Mouse (Mus musculus): ENCODE results near the gene Fmc1. TPM values are rescaled to one million over a fixed set of nuclear protein-coding genes. Genes with fewer than 3 reads are reported as not detected.

Gene Fmc1
- polyA plus RNA-seq, 1 experiment from 2014 or later = 164 TPM

DNA sequence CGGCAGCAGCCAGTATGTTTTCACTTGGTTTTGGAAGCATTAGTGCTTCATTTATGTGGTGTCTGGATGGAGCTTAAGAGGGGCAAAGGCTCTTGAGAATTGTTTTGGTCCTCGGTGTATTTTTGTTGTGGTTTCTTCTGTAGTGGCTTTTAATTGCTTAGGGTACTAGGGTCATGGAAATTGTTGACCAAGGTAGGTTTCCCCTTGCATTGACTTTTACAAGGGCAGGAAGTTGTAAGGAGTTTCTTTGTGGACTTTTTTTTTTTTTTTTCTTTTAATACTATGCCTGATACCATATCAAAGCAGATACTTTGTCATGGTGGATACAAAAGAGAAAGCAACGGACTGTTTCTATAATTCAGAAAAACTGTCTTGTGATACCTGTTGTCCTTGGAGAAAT is 48.4 kb downstream of the Fmc1 start:
- Histone ChIP-seq H3K36me3 (ENCODE audit: control insufficient read depth, insufficient read depth, low read length) (peaks cover 61% of the 10 kb centered on the region), H3K4me2 (ENCODE audit: low read length) (no peak overlapping the region), H3K9me3 (ENCODE audit: control insufficient read depth, low read length) (no peaks in the 10 kb centered on the region), H3K27me3 (replicated peaks; ENCODE audit: control insufficient read depth, insufficient read depth, low read length) (no peaks in the 10 kb centered on the region), H3K9ac (ENCODE audit: low read length) (no peak overlapping the region), H3K27ac (ENCODE audit: low read depth) (no peak overlapping the region), H3K4me3 (ENCODE audit: low read depth, low read length) (no peak overlapping the region), H3K4me1 (replicated peaks; ENCODE audit: control insufficient read depth, insufficient read depth, low read length) (no peaks in the 10 kb centered on the region)
- DNase-seq (ENCODE audit: low spot score) (no peak), ATAC-seq (replicated peaks; ENCODE audit: low FRiP score, low TSS enrichment, low read depth) (no peak)
- 94% methylated on average over 3 of the region's 3 CpGs for WGBS

Small RNA genes within 50 kb of the gene (microRNA-seq; reads per million reads assigned to microRNA genes)
- gene Mir7670 = not detected

Other genes with a start within 250 kb of the Fmc1 start
- 12.8 and 15.6 TPM in 2 replicates for gene Zc3hav1l, start 234.2 kb upstream of the Fmc1 start, polyA plus RNA-seq (2014; fragmentation: Nextera tagmentation; extraction: Ambion mirVana)
- 9.2 and 10.2 TPM in 2 replicates for gene Zc3hav1, start 178.9 kb upstream of the Fmc1 start, polyA plus RNA-seq (2014; fragmentation: Nextera tagmentation; extraction: Ambion mirVana)
- 5.0 and 6.3 TPM in 2 replicates for gene Ttc26, start 152.0 kb upstream of the Fmc1 start, polyA plus RNA-seq (2014; fragmentation: Nextera tagmentation; extraction: Ambion mirVana)
- 14.7 and 15.7 TPM in 2 replicates for gene Ubn2, start 99.6 kb upstream of the Fmc1 start, polyA plus RNA-seq (2014; fragmentation: Nextera tagmentation; extraction: Ambion mirVana)
- 47.1 and 52.3 TPM in 2 replicates for gene Luc7l2, start 17.8 kb downstream of the Fmc1 start, polyA plus RNA-seq (2014; fragmentation: Nextera tagmentation; extraction: Ambion mirVana)
- gene Klrg2, start 103.7 kb downstream of the Fmc1 start, polyA plus RNA-seq (2014; fragmentation: Nextera tagmentation; extraction: Ambion mirVana) = 0.30 and 0.34 TPM in 2 replicates
- 1.4 and 1.6 TPM in 2 replicates for gene Clec2l, start 129.6 kb downstream of the Fmc1 start, polyA plus RNA-seq (2014; fragmentation: Nextera tagmentation; extraction: Ambion mirVana)

Measured in intestine, embryonic 14.5 days (tissue).